Mouse (Mus musculus): ENCODE results near the gene Rxrg. TPM values are rescaled to one million over a fixed set of nuclear protein-coding genes. Genes with fewer than 3 reads are reported as not detected.

The Rxrg gene
- total and polyA plus RNA-seq, 2 experiments from 2014 or later, result 19.4 to 22.3 TPM

GRCm38 (mm10) chr1:167638901-167639300, 40.7 kb downstream of the Rxrg start:
- TF ChIP-seq CTCF (IDR thresholded peaks at IDR 0.05; ENCODE audit: low read depth), result no peak
- H3K4me1 ChIP-seq (ENCODE audit: insufficient read depth, low read length), result no peaks in the 10 kb centered on the region
- no peak overlapping the region for H3K4me2 ChIP-seq (ENCODE audit: low read depth, low read length)
- no peak overlapping the region for H3K9ac ChIP-seq (replicated peaks; ENCODE audit: low read length)
- WGBS, result 60% methylated on average over 9 of the region's 9 CpGs
- H3K27me3 ChIP-seq (ENCODE audit: insufficient read depth, low read length), result no peaks in the 10 kb centered on the region; the same call in 1 of the 2 replicates
- no peak overlapping the region for H3K27ac ChIP-seq
- DNase-seq (ENCODE audit: low spot score), result peak; percentile 33
- no peaks in the 10 kb centered on the region for H3K36me3 ChIP-seq (ENCODE audit: insufficient read depth, low read length)
- H3K9me3 ChIP-seq (ENCODE audit: low read length), result no peaks in the 10 kb centered on the region
- ATAC-seq, result no peak
- no peak overlapping the region for H3K4me3 ChIP-seq (ENCODE audit: low read length)

- Histone ChIP-seq H3K4me2 (ENCODE audit: low read depth, low read length) (peak overlapping the region; percentile 40), H3K4me1 (ENCODE audit: insufficient read depth, low read length) (no peaks in the 10 kb centered on the region), H3K27me3 (ENCODE audit: insufficient read depth, low read length) (no peaks in the 10 kb centered on the region), H3K27ac (no peak overlapping the region), H3K4me3 (ENCODE audit: low read length) (no peak overlapping the region), H3K36me3 (ENCODE audit: insufficient read depth, low read length) (no peaks in the 10 kb centered on the region), H3K9ac (replicated peaks; ENCODE audit: low read length) (no peak overlapping the region), H3K9me3 (ENCODE audit: low read length) (no peaks in the 10 kb centered on the region)
- TF ChIP-seq CTCF (IDR thresholded peaks at IDR 0.05; ENCODE audit: low read depth), result peak; percentile 92
- DNase-seq (ENCODE audit: low spot score) (peak; percentile 89), ATAC-seq (peak; percentile 82)
- 16% methylated on average over 16 of the region's 16 CpGs for WGBS
Measured at GRCm38 (mm10) chr1:167644866-167645537, 46.8 kb downstream of the Rxrg start.

DNA sequence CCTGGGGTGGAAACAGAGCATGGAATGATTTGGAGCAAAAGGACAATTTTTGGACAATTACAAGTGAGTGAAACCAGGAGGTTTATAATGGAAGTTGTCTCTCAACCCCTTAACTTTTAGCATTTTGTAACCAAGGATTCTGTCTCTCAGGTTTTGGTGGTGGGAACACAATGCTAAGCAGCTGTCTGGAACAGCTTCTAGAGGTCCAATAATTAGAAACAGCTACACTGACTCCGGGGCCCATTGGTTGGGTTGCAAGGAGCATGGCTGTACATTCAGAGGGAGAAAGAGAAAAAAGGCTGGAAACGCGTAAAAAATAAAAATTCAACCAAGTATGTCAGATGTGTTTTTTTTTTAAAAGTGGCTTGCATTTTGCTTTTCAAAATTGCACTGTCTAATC, 50.5 kb downstream of the Rxrg start:
- H3K9me3 ChIP-seq (ENCODE audit: low read length), result no peaks in the 10 kb centered on the region
- WGBS, result 91% methylated on average over 3 of the region's 3 CpGs
- ATAC-seq (no peak), DNase-seq (ENCODE audit: low spot score) (no peak)
- no peaks in the 10 kb centered on the region for H3K4me1 ChIP-seq (ENCODE audit: insufficient read depth, low read length)
- no peaks in the 10 kb centered on the region for H3K27me3 ChIP-seq (ENCODE audit: insufficient read depth, low read length)
- TF ChIP-seq CTCF (IDR thresholded peaks at IDR 0.05; ENCODE audit: low read depth), result no peak
- H3K4me2 ChIP-seq (ENCODE audit: low read depth, low read length), result no peak overlapping the region
- H3K9ac ChIP-seq (replicated peaks; ENCODE audit: low read length), result no peak overlapping the region
- no peaks in the 10 kb centered on the region for H3K36me3 ChIP-seq (ENCODE audit: insufficient read depth, low read length)
- no peak overlapping the region for H3K27ac ChIP-seq
- no peak overlapping the region for H3K4me3 ChIP-seq (ENCODE audit: low read length)

GRCm38 (mm10) chr1:167649122-167649633, 51.0 kb downstream of the Rxrg start:
- 73% methylated on average over 11 of the region's 11 CpGs for WGBS
- H3K27me3 ChIP-seq (ENCODE audit: insufficient read depth, low read length), result no peaks in the 10 kb centered on the region
- no peak overlapping the region for H3K9ac ChIP-seq (replicated peaks; ENCODE audit: low read length)
- H3K4me2 ChIP-seq (ENCODE audit: low read depth, low read length), result no peak overlapping the region
- no peaks in the 10 kb centered on the region for H3K9me3 ChIP-seq (ENCODE audit: low read length)
- H3K27ac ChIP-seq, result no peak overlapping the region
- no peaks in the 10 kb centered on the region for H3K4me1 ChIP-seq (ENCODE audit: insufficient read depth, low read length)
- DNase-seq (ENCODE audit: low spot score) (no peak), ATAC-seq (no peak)
- H3K36me3 ChIP-seq (ENCODE audit: insufficient read depth, low read length), result no peaks in the 10 kb centered on the region
- H3K4me3 ChIP-seq (ENCODE audit: low read length), result no peak overlapping the region
- TF ChIP-seq CTCF (IDR thresholded peaks at IDR 0.05; ENCODE audit: low read depth), result no peak

- Histone ChIP-seq H3K9ac (replicated peaks; ENCODE audit: low read length) (no peak overlapping the region), H3K9me3 (ENCODE audit: low read length) (no peaks in the 10 kb centered on the region), H3K4me1 (ENCODE audit: insufficient read depth, low read length) (no peaks in the 10 kb centered on the region), H3K4me2 (ENCODE audit: low read depth, low read length) (no peak overlapping the region), H3K27ac (no peak overlapping the region), H3K4me3 (ENCODE audit: low read length) (no peak overlapping the region), H3K27me3 (ENCODE audit: insufficient read depth, low read length) (no peaks in the 10 kb centered on the region), H3K36me3 (ENCODE audit: insufficient read depth, low read length) (no peaks in the 10 kb centered on the region)
- TF ChIP-seq CTCF (IDR thresholded peaks at IDR 0.05; ENCODE audit: low read depth), result no peak
- no peak for DNase-seq (ENCODE audit: low spot score)
- 89% methylated on average over 2 of the region's 2 CpGs for WGBS
- no peak for ATAC-seq
Measured at GRCm38 (mm10) chr1:167652336-167652735, 54.2 kb downstream of the Rxrg start.

DNA sequence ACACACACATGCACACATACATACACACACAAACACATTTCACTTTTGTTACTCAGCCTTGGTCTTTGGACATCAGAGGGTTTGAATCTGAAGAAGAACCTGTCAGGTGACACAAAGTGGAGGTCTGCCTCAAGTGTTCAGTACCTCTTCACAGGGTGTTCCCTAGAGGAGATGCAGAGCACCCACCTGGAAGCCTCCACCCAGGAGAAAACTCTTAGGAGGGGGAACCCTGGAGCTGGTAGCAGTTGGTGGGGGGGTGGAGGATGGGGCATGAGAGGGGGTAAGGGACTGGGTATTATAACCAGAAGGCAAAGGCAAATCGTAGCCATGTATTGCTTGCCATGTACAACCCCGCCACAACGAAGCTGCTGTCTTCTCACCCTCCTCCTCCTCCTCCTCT, 60.9 kb downstream of the Rxrg start:
- no peak for TF ChIP-seq CTCF (IDR thresholded peaks at IDR 0.05; ENCODE audit: low read depth)
- DNase-seq (ENCODE audit: low spot score), result no peak
- H3K9me3 ChIP-seq (ENCODE audit: low read length), result no peaks in the 10 kb centered on the region
- no peak overlapping the region for H3K9ac ChIP-seq (replicated peaks; ENCODE audit: low read length)
- H3K4me2 ChIP-seq (ENCODE audit: low read depth, low read length), result no peak overlapping the region
- H3K27ac ChIP-seq, result no peak overlapping the region
- 89% methylated on average over 3 of the region's 3 CpGs for WGBS
- peaks cover 3% of the 10 kb centered on the region; the same call in 1 of the 2 replicates for H3K4me1 ChIP-seq (ENCODE audit: insufficient read depth, low read length)
- no peak overlapping the region for H3K4me3 ChIP-seq (ENCODE audit: low read length)
- ATAC-seq, result no peak
- peaks cover 5% of the 10 kb centered on the region; the same call in 1 of the 2 replicates for H3K27me3 ChIP-seq (ENCODE audit: insufficient read depth, low read length)
- no peaks in the 10 kb centered on the region for H3K36me3 ChIP-seq (ENCODE audit: insufficient read depth, low read length)

DNA sequence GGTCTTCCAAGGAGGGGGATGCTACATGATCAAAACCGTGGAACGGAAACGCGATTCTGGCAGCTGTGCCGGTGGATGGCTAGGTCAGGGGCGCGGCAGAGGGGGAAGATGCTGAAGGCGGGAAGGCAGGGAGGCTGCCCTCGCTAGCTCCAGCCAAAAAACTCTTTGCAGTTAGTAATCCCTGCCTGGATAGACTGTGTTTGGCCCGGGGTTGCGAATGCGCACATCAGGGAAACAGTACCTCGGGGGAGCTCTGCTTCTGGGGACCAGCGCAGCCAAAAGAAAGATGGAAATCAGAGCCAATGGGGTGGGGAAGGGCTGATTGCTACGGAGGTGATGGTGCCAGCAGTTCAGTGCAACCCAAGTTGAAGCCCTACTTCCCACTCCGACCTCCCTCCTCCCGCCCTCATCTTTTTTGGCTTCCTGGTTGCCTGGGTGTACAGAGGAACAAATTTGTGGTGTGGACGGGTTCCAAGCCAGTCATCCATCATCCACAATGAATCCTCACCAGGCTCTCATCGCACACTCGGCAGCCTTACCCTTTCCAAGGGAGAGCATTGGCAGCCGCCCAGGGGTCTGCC, 62.4 kb downstream of the Rxrg start:
- WGBS, result 3% methylated on average over 21 of the region's 21 CpGs
- Histone ChIP-seq H3K36me3 (ENCODE audit: insufficient read depth, low read length) (no peaks in the 10 kb centered on the region), H3K4me1 (ENCODE audit: insufficient read depth, low read length) (peaks cover 3% of the 10 kb centered on the region; the same call in 1 of the 2 replicates), H3K9ac (replicated peaks; ENCODE audit: low read length) (peak overlapping the region; percentile 21; the same call in 1 of the 2 replicates), H3K9me3 (ENCODE audit: low read length) (no peaks in the 10 kb centered on the region), H3K4me3 (ENCODE audit: low read length) (peak overlapping the region; percentile 31), H3K4me2 (ENCODE audit: low read depth, low read length) (peak overlapping the region; percentile 64), H3K27me3 (ENCODE audit: insufficient read depth, low read length) (peaks cover 5% of the 10 kb centered on the region; the same call in 1 of the 2 replicates), H3K27ac (no peak overlapping the region)
- no peak for TF ChIP-seq CTCF (IDR thresholded peaks at IDR 0.05; ENCODE audit: low read depth)
- peak; percentile 91 for ATAC-seq
- peak; percentile 91 for DNase-seq (ENCODE audit: low spot score)

All from hindbrain, postnatal 0 days (tissue).